Mouse (Mus musculus) yolk sac, embryonic 10.5 days (tissue): ENCODE results near the gene Acy3.
"Not testable (repeated sequence)": the region's sequence is repeated elsewhere in the genome, so short reads cannot be mapped to it uniquely, and the experiment has no call there.

Source experiments
- DNase-seq: peaks from one replicate; pipeline ENCODE4 v3.0.0-alpha.2; 2017; ENCODE audit warnings: low spot score

Gene Acy3

DNA sequence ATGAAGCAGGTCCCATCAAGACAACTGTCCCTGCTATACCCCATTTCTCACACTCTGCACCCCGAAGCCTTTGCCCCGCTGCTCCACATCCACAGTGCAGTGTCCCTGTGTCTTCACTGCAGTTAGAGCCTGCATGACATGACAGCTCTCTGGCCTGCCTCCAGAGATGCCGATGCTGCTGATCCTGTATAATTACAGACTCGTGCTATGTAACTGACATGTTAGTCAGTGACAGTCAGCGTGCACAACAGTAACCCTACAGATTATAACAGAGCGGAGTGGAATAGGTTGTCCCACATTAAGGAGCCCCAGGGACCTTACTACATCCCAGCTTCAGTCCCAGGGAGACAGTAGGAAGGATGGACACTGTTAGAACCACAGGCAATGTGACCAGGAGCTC, 11.8 kb upstream of the Acy3 start:
- DNase-seq: not testable (repeated sequence)

DNA sequence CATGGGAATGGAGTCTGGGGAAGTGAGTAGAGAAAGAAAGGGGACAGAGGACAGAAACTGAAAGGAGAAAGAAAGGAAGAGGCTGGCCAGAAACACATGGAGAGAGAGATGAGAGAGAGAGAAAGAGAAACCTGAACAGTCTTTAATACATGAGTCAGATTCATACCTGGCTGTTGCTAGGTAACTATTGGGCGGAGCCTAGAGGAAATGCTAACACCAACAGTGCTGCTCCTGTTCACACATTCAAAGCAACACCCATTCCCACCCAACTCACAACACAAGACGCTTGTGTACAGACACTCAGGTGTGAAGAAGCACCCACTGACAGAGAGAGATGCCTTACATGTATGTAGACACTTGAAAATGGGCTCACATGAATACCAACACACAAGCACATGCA, 10.5 kb upstream of the Acy3 start:
- DNase-seq: no peak

- DNase-seq: peak; percentile 70
These were observed 6.1 kb upstream of the Acy3 start for GRCm38 (mm10) chr19:3980309-3980708.

GRCm38 (mm10) chr19:3980917-3981316, 5.5 kb upstream of the Acy3 start:
- DNase-seq: no peak

- DNase-seq: no peak
These were observed 2.7 kb upstream of the Acy3 start for GRCm38 (mm10) chr19:3983527-3984200.

DNA sequence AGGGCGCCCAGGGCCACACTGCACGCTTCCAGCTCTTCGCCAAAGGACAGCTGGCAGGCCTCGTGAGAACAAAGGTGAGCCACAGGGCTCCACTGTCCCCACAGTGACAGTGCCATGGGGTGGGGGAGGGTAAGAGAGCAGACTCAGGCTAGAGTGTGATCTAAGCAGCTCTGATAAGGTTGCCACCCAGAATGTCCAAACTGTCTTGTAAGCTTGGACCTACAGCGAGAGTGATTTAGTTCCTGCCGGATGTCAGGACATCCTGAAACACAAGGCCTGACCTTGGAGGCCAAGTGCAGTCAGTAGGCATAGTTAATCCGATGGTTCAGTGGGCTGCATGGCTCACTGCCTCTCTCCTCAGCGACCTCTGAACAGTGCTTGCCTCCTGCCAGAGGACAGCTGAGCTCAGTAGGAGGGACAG, 1.1 kb upstream of the Acy3 start:
- DNase-seq: peak; percentile 47

DNA sequence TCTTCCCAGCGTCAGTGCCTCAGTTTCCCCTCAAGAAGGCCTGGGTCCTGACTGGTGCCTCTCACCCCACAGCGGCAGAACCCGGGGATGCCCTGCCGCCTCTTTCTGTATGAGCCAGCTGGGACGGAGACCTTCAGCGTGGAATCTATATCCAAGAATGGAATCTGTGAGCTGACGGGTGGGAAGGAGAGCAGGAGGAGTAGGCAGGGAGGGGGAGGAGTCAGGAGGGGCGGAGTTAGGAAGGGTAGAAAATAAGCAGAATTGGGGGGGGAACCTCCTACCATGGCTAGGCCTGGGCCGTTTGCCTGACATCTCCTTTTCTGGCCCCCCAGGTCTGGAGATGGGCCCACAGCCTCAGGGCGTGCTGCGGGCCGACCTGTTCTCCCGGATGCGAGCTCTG, 1.7 kb downstream of the Acy3 start:
- DNase-seq: no peak

- DNase-seq: no peak
These were observed 2.4 kb downstream of the Acy3 start for GRCm38 (mm10) chr19:3988750-3989149.

DNA sequence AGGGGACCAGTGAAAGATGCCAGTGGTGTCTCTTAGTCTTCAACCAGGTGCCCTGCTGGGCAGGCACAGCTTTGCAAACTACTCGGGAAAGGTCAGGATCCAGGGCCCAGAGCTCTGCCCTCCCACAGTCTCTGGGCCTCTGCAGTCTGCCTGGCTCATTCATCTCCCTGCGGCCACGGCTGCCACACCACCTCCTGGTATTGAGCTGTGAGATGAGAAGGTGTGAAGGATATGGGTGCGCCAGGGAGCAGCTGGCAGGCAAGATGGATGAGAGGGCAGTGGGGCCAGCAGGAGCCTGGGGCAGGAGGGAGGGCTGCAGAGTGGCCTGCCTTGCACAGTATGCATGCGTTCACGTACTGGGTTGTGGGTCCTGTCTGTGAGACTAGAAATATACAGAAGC, 4.4 kb downstream of the Acy3 start:
- no peak for DNase-seq

GRCm38 (mm10) chr19:3991562-3991961, 5.2 kb downstream of the Acy3 start:
- DNase-seq: no peak

DNA sequence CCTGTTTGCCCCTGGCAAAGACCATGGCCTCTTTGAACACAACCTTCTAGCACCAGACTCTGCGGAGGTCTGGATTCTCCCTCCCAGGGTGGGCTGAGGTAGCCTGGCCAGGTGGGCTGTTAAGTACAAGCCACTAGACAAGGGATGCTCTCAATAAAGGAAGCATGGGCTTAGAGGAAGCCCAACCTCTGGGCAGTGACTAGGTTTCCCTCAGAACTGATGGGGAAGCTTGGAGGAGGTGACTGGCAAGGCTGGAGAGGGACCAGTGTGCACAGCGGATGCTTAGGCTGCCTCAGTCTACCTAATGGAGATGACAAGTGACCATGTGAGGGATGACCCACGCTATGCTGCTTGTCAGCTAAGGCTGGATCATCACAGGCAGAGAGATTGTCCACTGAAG, 5.6 kb downstream of the Acy3 start:
- DNase-seq: no peak

DNA sequence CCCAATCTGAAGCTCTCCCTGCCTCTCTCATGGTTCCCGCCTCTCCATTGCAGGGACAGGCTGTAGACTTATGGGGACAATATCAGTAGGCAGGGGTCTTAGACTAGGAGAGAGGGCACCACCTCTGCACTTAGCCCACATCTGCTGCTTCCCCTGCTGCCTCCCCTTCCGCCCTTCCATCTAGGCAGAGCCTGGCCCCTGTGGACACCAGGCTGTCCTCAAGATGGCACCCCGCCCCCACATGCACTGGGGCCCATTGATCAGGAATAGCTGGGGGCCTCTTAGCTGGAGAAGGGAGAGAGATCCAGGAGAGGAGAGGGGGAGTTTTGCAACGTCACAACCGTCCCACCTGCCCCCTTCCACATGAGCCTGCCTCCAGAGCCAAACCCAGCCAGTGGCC, 6.0 kb downstream of the Acy3 start, which contains the start of gene Tbx10:
Tbx10 (plus strand) TSS at position 337 of the 400 bp plus-strand sequence.
- DNase-seq: no peak

DNA sequence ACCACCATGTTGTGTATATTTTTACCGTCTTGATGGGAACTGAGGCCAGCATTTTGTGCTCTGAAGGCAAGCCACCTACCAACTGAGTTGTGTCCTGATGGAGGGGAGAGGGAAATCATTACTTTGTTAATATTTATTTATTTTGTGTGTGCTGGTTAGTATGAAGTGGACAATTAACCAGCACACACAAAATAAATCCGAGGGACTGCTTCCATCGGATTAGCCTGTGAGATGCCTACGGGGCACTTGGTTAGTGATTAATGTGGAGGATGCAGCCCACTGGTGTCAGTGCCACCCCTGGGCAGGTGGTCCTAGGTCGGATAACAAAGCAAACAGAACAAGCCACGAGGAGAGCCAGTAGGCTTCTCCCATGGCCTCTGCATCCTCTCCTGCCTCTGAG, 8.6 kb downstream of the Acy3 start:
- DNase-seq: no peak

DNA sequence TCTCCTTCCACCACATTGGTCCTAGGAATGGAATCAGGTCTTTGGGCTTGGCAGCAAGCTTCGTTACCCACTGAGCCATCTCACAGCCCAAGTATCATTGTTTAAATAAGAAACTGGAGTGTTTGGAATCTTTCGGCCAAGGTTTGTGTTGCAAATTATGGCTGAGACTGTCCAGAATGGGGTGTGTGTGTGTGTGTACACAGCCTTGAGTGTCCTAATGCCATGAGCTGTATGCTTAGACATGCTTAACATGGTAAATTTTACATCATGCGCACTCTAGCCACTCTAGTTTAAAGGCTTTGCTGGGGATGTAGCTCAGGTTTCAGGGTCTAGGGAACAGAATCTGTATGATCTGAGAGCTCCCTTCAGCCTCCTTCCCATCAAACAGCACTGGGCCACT, 9.1 kb downstream of the Acy3 start:
- DNase-seq: no peak

DNA sequence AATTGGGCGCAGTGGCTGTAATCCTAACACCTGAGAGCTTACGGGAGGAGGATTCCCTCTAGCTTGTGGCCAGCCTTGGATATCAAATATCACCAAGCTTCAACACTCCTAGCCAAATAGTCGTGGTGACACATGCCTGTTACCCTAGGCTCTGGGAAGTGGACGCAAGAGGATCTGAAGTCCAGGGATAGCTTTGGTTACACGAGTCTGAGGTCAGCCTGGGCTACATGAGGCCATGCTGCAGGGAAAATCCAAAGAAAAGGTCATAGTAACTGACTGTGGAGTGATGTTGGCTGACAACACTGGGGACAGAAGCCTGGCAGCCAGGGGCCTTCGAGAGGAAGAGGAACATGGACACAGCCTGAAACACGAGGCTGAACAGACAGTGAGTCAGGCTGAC, 9.7 kb downstream of the Acy3 start:
- DNase-seq: no peak

- no peak for DNase-seq
These were observed 10.4 kb downstream of the Acy3 start for GRCm38 (mm10) chr19:3996747-3997146.

DNA sequence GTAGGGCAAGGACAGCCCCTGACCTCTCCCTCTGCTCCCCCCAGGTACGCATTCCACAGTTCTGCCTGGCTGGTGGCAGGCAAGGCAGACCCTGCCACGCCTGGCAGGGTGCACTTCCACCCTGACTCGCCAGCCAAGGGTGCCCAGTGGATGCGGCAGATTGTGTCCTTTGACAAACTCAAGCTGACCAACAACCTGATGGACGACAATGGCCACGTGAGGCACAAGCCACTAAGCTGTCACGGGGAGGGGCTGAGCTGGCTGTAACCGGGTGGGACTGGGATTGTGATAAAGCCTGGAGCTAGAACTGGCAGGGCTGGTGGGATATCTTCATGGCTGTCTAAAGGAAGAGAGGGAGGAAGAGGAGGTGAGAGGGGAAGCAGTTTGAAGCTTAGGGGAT, 10.9 kb downstream of the Acy3 start:
- no peak for DNase-seq

DNA sequence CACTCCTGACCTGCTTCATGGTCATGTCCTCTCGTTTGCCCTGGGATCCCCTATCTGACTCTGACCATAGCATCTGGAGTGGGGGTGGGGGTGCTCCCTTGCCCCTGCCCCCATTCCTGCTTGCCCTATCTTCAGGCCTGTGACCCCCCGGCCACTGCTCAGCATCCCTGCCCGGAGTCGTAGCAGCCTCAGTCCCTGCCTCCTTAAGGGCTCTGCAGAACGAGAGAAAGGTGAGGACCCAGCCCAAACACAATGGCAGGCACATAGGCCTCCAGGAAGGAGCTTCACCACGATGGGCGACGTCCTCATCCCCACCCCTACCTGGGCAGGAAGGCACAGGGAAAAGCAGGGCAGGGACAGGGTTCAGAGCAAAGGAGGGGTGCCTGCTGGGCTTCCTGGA, 12.0 kb downstream of the Acy3 start:
- no peak for DNase-seq

GRCm38 (mm10) chr19:3999121-3999730, 12.9 kb downstream of the Acy3 start:
- no peak for DNase-seq

DNA sequence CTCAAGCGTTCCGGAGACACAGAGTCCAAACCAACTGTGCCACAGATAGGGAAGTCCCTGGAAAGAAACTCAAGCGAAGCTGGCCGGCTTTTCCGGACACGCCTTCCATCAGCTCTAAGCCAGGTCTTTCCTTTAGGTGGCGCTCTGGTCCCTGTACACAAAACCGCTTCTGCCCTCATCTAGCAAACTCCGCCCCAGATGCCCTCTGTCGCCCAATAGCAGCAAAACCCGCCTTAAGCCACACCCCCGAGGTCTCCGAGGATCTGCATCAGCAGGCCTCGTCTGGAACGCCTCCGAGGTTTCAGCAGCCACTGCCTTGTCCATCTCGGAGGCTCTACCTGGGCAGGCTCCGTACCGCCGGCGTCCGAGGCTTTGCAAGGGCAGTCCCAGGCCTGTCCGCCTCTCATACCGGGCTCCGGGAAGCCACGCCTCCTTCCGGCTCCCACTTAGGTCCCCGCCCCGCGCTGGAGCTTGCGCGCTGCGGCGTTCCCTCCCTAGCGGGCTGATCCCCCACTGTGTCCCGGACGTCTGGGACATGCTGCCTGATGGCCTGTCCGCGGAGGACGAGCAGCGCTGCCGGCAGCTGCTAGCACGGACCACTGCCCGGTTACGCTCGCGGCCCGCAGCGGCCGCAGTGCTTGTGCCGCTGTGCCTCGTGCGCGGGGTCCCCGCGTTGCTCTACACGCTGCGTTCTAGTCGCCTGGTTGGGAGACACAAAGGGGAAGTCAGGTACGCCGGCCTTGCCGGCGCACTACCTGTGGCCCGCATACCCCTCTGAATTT, 13.9 kb downstream of the Acy3 start, which contains the start of the genes Nudt8 and Gm49405:
Nudt8 (plus strand) TSS at position 462 of the 782 bp plus-strand sequence.
Gm49405 (plus strand) TSS at position 508 of the 782 bp plus-strand sequence.
- peak; percentile 99 for DNase-seq

- DNase-seq: no peak
These were observed 14.7 kb downstream of the Acy3 start for GRCm38 (mm10) chr19:4000949-4001525.

DNA sequence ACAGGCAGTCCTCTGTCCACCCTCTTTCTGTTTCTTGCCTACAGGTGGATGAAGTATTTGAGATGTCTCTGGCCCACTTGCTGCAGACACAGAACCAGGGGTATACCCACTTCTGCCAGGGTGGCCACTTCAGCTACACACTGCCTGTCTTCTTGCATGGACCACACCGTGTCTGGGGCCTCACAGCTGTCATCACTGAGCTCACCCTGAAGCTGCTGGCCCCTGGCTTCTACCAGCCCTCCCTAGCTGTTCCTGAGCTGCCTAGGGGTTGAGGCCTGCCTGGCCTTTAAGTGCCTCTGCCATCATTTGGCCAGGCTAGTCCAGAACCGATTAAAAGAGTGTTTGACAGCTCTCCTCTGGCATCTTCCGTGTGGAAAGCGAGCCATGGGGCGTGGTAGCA, 15.4 kb downstream of the Acy3 start:
- DNase-seq: no peak

GRCm38 (mm10) chr19:4003112-4003511, 16.7 kb downstream of the Acy3 start, which contains the start of gene Doc2g:
TSS of gene Doc2g (plus strand) at chr19:4003313.
- DNase-seq: no peak
